Mouse (Mus musculus) liver, embryonic 16.5 days (tissue): ENCODE measurements around the gene Ddx49. TPM values are rescaled to one million over a fixed set of nuclear protein-coding genes. Genes with fewer than 3 reads are reported as not detected.
A peak's percentile ranks its signal among the peaks of the same experiment; 100 is the strongest.

ENCODE experiments used
- ATAC-seq: fragments of 200-750 bp; cut with Nextera tagmentation; 2 replicates; pipeline ENCODE4 v1.8.0; 2017; ENCODE audit warnings: low read depth, mild to moderate bottlenecking, moderate number of reproducible peaks, moderate library complexity
- H3K27ac ChIP-seq: fragments of 300-500 bp; sonication (generic); 2 replicates; pipeline ENCODE4 v1.5.1; 2014; ENCODE audit warnings: mild to moderate bottlenecking, low read length
- H3K27me3 ChIP-seq: fragments of 300-500 bp; sonication (generic); 2 replicates; pipeline ENCODE4 v1.6.1; 2014; ENCODE audit warnings: low read depth, low read length, mixed read lengths; ENCODE audit not compliant: control insufficient read depth, insufficient read depth
- H3K36me3 ChIP-seq: fragments of 300-500 bp; sonication (generic); 2 replicates; pipeline ENCODE4 v1.6.1; 2014; ENCODE audit warnings: mild to moderate bottlenecking; ENCODE audit not compliant: control insufficient read depth, insufficient read depth
- H3K4me1 ChIP-seq: fragments of 300-500 bp; sonication (generic); 2 replicates; pipeline ENCODE4 v1.6.1; 2014; ENCODE audit warnings: low read depth, low read length, mixed read lengths; ENCODE audit not compliant: control insufficient read depth
- H3K4me2 ChIP-seq: fragments of 300-500 bp; sonication (generic); 2 replicates; pipeline ENCODE4 v1.6.1; 2014; ENCODE audit warnings: low read depth, low read length, mixed read lengths
- H3K4me3 ChIP-seq: fragments of 300-500 bp; sonication (generic); 2 replicates; pipeline ENCODE4 v1.5.1; 2014; ENCODE audit warnings: low read depth, mild to moderate bottlenecking, low read length
- H3K9ac ChIP-seq: fragments of 300-500 bp; sonication (generic); 2 replicates; pipeline ENCODE4 v1.6.1; 2014; ENCODE audit warnings: low read depth, low read length
- H3K9me3 ChIP-seq: fragments of 300-500 bp; sonication (generic); replicated peaks from 2 replicates; pipeline ENCODE4 v1.6.1; 2016; ENCODE audit warnings: low read length; ENCODE audit not compliant: control insufficient read depth
- WGBS: fragments of 180-500 bp; shearing (Covaris S2); extraction: QIAGEN DNeasy Blood & Tissue Kit; methylation state at CpG from one replicate; pipeline ENCODE4 v1.1.7; 2014; ENCODE audit not compliant: insufficient replicate concordance; 5-methylcytosine and 5-hydroxymethylcytosine counted together
- polyA plus RNA-seq: library from polyadenylated mRNA; unstranded; fragments of >200 nt; fragmentation: Nextera tagmentation; extraction: Ambion mirVana; gene quantifications from 2 replicates; pipeline ENCODE4 v1.2.1, GENCODE M21; 2015

The Ddx49 gene
- polyA plus RNA-seq: 19.8 and 21.1 TPM in 2 replicates

DNA sequence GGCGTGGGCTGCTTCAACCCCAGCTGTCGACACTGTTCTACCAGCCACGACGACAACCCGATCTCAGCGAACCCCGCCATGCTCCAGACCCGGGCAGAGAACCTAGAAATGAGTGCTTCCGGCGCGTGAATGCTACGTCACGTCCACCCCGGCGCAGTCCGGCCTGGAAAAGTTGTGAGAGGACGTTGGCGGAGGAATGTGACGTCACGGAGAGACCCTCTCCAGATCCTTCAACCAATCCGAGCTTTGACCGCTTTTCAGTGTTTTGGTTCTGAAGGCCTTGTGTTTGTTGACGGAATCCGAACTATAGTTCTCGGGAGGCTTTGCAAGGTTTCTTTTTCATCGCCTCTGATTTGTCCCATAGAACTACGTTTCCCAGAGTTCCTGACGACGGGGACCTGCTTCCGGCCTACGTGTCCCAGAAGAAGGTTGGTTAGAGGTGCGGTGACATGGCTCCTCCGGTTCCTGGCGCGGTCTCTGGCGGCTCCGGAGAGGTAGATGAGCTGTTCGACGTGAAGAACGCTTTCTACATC is at the start of gene Ddx49, which contains the start of gene Cope:
Gene Ddx49 (minus strand): TSS at position 132 of the 533 bp plus-strand sequence.
Gene Cope (plus strand): TSS at position 161 of the 533 bp plus-strand sequence.
- ATAC-seq: peak; percentile 90
- Histone ChIP-seq H3K9ac (peak within 1 kb of the TSS; percentile 76), H3K27ac (peak within 1 kb of the TSS; percentile 77), H3K4me2 (peak within 1 kb of the TSS; percentile 92), H3K4me3 (peak within 1 kb of the TSS; percentile 89), H3K9me3 (no peaks in the 10 kb centered on the region), H3K4me1 (peaks cover 18% of the 10 kb centered on the region), H3K36me3 (peaks cover 14% of the 10 kb centered on the region), H3K27me3 (no peaks in the 10 kb centered on the region)
- WGBS: under 1% methylated on average over 40 of the region's 40 CpGs

DNA sequence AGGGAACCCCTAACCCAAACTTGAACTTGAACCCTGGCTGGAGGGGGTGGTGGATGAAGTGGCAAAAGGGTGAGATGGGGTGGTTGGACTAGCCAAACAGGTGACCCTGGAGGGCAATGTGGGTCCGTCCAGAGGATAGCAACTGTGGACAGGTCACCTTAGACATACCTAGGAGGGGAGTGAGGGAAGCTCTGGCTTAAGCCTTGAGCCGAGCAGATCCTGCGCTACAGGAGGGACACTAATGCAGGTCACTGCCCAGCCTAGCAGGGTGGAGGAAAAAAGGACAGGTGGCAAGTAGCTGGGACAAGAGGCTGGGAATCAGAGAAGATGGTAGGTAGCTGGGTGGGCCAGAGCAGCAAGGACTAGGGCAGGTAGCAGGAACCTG is 49.7 kb upstream of the Ddx49 start:
- ATAC-seq: no peak
- Histone ChIP-seq H3K4me1 (peaks cover 77% of the 10 kb centered on the region), H3K4me3 (peak overlapping the region; percentile 96), H3K9ac (peak overlapping the region; percentile 99), H3K27ac (peak overlapping the region; percentile 96), H3K27me3 (no peaks in the 10 kb centered on the region), H3K36me3 (peaks cover 11% of the 10 kb centered on the region), H3K9me3 (no peaks in the 10 kb centered on the region), H3K4me2 (peak overlapping the region; percentile 97)
- 5% methylated on average over 3 of the region's 3 CpGs for WGBS

- 29% methylated on average over 15 of the region's 15 CpGs for WGBS
- Histone ChIP-seq H3K9ac (peak overlapping the region; percentile 99), H3K36me3 (peaks cover 15% of the 10 kb centered on the region), H3K27me3 (no peaks in the 10 kb centered on the region), H3K4me1 (peaks cover 73% of the 10 kb centered on the region), H3K4me3 (peak overlapping the region; percentile 96), H3K4me2 (peak overlapping the region; percentile 97), H3K27ac (peak overlapping the region; percentile 96), H3K9me3 (no peaks in the 10 kb centered on the region)
- ATAC-seq: no peak
Measured at GRCm38 (mm10) chr8:70351035-70351999, 49.0 kb upstream of the Ddx49 start.

- no peak overlapping the region for H3K27ac ChIP-seq
- no peak overlapping the region for H3K9ac ChIP-seq
- H3K4me3 ChIP-seq: no peak overlapping the region
- no peak overlapping the region for H3K4me2 ChIP-seq
- no peaks in the 10 kb centered on the region for H3K27me3 ChIP-seq
- no peaks in the 10 kb centered on the region for H3K9me3 ChIP-seq
- peaks cover 68% of the 10 kb centered on the region for H3K4me1 ChIP-seq
- peaks cover 30% of the 10 kb centered on the region for H3K36me3 ChIP-seq
- ATAC-seq: no peak
- 67% methylated on average over 1 of the region's 1 CpGs for WGBS
Measured at GRCm38 (mm10) chr8:70347860-70348420, 45.7 kb upstream of the Ddx49 start.

DNA sequence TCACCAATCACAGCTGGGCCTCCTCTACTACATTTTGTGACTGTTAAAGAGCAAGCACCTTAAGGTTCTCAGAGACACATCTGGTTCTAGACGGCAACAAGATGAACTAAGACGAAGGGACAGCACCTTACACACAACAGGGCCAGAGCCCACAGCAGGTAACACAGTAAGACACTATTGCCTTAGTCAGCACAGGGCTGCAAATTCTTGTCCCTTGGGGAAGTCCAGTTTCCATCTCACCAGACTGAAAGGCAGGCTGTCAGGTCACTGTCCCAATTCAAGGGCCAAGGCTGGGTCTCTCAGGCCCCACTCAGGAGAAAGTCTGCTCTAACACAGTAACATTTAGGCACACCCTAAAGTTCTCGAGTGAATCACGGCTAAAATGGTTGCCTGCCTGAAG is 45.2 kb upstream of the Ddx49 start:
- 75% methylated on average over 4 of the region's 4 CpGs for WGBS
- peaks cover 68% of the 10 kb centered on the region for H3K4me1 ChIP-seq
- H3K4me3 ChIP-seq: no peak overlapping the region
- no peak overlapping the region for H3K27ac ChIP-seq
- H3K36me3 ChIP-seq: peaks cover 35% of the 10 kb centered on the region
- no peak overlapping the region for H3K9ac ChIP-seq
- ATAC-seq: no peak
- no peaks in the 10 kb centered on the region for H3K9me3 ChIP-seq
- H3K4me2 ChIP-seq: no peak overlapping the region
- no peaks in the 10 kb centered on the region for H3K27me3 ChIP-seq

GRCm38 (mm10) chr8:70344279-70344678 is 42.0 kb upstream of the Ddx49 start:
- 87% methylated on average over 2 of the region's 2 CpGs for WGBS
- no peak for ATAC-seq
- Histone ChIP-seq H3K4me2 (no peak overlapping the region), H3K9me3 (no peaks in the 10 kb centered on the region), H3K36me3 (peaks cover 60% of the 10 kb centered on the region), H3K4me3 (no peak overlapping the region), H3K9ac (no peak overlapping the region), H3K27ac (0 out of 2 replicates have a peak overlapping the region, but pooled peaks have one; percentile 2), H3K4me1 (peaks cover 41% of the 10 kb centered on the region), H3K27me3 (no peaks in the 10 kb centered on the region)

GRCm38 (mm10) chr8:70343696-70344095 is 41.4 kb upstream of the Ddx49 start:
- no peak overlapping the region for H3K27ac ChIP-seq
- no peak overlapping the region for H3K9ac ChIP-seq
- H3K4me2 ChIP-seq: no peak overlapping the region
- no peak overlapping the region for H3K4me3 ChIP-seq
- no peaks in the 10 kb centered on the region for H3K27me3 ChIP-seq
- WGBS: 61% methylated on average over 6 of the region's 6 CpGs
- 0 out of 2 replicates have a peak, but pooled peaks have one; percentile 23 for ATAC-seq
- peaks cover 61% of the 10 kb centered on the region for H3K36me3 ChIP-seq
- no peaks in the 10 kb centered on the region for H3K9me3 ChIP-seq
- H3K4me1 ChIP-seq: peaks cover 35% of the 10 kb centered on the region

- Histone ChIP-seq H3K27ac (no peak overlapping the region), H3K4me2 (no peak overlapping the region), H3K4me3 (no peak overlapping the region), H3K4me1 (peaks cover 28% of the 10 kb centered on the region), H3K9ac (no peak overlapping the region), H3K36me3 (peaks cover 67% of the 10 kb centered on the region), H3K27me3 (no peaks in the 10 kb centered on the region), H3K9me3 (no peaks in the 10 kb centered on the region)
- 91% methylated on average over 7 of the region's 7 CpGs for WGBS
- ATAC-seq: no peak
Measured at GRCm38 (mm10) chr8:70343076-70343475, 40.8 kb upstream of the Ddx49 start.
